Mouse (Mus musculus) retina, postnatal 7 days (tissue): Measurements from ENCODE around the gene Socs1.

ENCODE experiments used
- DNase-seq: peaks from one replicate; pipeline ENCODE4 v3.0.0-alpha.2; 2012; ENCODE audit warnings: low read depth, low spot score

Socs1 gene

DNA sequence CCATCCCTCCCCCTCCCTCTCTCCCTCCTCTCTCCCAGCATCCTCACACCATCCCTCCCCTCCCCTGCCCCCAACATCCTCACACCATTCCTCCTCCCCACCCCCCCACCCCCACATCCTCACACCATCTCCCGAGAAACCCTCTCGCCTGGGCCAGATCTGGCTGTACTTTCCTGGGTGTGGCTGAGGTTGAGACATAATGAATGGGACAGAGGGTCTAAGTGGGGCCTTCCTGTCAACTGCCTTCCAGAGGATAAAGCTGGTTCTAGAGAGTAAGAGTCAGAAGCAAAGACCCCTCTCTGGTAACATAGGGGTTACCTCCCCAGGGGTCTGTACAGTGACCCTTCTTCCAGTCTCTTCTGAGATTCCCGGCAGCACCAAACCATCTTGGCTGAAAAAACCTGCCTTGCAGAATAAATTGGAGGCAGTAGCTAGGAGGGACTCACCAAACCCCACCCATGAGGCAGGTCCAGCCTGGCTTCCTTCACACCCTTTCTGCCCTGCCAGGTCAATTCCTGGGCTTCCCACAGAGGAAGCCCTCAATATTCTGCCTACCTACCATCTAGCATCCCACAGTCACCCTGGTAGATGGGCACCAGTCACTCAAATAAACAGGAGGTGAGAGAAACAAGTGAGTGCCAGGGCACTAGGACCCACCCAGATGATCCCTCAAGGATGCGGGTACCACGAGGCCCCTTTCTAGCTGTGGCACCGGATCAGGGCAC lies 21.6 kb downstream of the Socs1 start:
- DNase-seq, result no peak

DNA sequence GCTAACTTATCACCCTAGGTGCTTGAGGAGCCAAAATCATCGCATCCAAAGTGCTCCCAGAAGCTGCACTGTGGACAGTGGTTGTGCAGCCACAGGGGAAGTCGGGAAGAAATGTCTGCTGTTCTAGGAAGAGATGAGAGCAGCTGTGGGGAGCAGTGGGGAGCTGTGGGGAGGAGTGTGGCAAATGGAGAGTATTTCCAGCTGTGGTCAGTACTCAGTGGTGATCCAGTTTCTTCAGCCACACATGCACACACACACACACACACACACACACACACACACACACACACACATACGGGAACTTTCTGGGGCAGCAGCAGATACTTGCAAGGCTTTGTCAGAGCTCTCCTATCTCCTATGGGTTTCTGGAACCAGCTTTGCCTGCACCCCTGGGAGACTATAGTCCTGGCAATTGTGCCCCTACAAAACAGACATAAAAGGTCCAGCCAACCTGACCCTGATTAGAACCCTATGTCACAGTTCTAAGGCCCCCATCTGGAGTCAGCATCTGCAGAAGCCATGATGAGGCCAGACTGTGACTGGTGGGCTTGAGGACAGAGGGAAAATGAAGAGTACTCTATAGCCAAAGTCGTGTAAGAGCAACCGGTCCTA lies 22.7 kb downstream of the Socs1 start:
- DNase-seq, result no peak

DNA sequence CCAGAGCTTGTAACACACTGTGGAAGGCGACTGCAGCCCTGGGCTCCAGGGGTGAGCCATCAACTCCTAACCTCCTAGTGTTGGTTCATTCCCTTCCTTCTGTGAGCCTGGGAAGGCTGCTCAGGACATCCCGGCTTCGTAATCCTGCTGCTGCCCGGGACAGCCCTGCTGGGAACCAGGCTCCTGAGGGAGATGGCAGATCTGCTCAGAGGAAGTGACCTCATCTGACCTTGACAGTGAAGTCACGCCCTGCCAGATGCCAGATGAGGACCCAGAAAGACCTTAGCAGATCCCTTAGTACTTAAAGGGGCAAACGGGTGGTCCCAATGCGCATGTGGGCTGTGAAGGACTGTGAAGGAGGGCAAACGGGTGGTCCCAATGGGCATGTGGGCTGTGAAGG lies 24.2 kb downstream of the Socs1 start:
- DNase-seq, result no peak

- DNase-seq, result no peak
These were observed 29.2 kb downstream of the Socs1 start for GRCm38 (mm10) chr16:10756168-10756567.

- no peak for DNase-seq
These were observed 30.6 kb downstream of the Socs1 start for GRCm38 (mm10) chr16:10754521-10755296.

- DNase-seq, result no peak
These were observed 35.5 kb downstream of the Socs1 start for GRCm38 (mm10) chr16:10749824-10750223.

- no peak for DNase-seq
These were observed 36.1 kb downstream of the Socs1 start for GRCm38 (mm10) chr16:10749226-10749625.

DNA sequence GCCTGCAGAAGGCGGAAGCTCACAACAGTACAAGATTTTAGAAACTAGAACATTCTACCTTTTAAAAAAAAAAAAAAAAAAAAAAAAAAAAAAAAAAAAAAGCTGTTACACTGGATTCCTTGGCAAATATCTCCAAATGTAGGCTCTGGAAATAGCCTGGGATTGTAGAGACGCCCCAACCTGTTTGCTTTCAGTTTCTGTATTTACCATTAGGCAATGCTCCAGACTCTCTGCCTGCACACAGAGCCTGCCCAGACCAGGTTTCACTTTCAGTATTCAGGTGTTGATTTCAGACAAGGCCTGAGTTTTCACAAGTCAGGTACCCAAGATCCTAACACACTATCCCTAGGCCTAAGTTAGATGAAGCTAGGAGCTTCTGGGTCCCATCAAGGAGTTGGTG lies 44.3 kb downstream of the Socs1 start:
- DNase-seq, result no peak

GRCm38 (mm10) chr16:10739854-10740398 lies 45.4 kb downstream of the Socs1 start:
- DNase-seq, result no peak

GRCm38 (mm10) chr16:10738866-10739265 lies 46.5 kb downstream of the Socs1 start:
- DNase-seq, result no peak

DNA sequence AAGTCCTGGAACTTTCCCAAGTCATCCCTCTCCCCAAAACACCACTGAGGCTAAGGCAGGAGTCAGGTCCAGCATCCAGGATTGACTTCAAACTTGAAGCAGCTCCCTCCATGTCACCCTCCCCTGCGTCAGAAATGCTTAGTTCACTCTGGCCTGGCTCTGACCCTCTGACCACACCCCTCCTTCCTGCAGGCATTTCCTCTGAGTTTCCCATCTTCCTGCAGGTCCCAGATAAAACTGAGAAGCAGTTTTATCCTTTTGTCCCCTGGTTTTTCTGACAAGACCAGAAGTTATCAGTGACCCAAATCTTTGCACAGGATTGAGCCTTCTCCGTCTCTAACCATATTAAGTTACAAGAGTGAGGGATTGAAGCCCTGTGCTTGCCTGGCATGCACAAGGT lies 47.8 kb downstream of the Socs1 start:
- no peak for DNase-seq

- DNase-seq, result no peak
These were observed 49.0 kb downstream of the Socs1 start for GRCm38 (mm10) chr16:10736364-10736763.

GRCm38 (mm10) chr16:10735781-10736180 lies 49.6 kb downstream of the Socs1 start:
- no peak for DNase-seq

DNA sequence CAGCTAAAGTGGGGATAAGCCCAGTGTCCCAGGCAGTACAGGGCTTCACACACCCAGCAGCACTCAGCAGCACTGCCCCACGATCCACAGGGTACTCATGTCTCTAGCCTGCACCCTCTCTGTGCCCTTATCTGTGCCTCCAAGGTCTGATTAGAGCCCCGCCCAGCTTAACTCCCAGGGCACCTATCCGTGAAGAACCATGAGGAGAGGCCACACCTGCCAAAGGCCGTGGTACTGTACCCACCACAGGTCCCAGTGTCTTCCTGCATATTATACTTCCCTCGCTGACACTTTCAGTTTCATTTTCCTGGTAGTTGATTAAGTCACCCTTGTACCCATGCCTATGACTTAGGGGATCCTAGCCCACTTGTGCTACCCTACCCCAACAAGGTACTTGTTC lies 52.9 kb downstream of the Socs1 start:
- no peak for DNase-seq
